Mouse (Mus musculus) liver, embryonic 13.5 days (tissue): ENCODE data around the gene Hspa4. TPM values are rescaled to one million over a fixed set of nuclear protein-coding genes. Genes with fewer than 3 reads are reported as not detected.
"Not testable (repeated sequence)": the region's sequence is repeated elsewhere in the genome, so short reads cannot be mapped to it uniquely, and the experiment has no call there.

Source experiments
- ATAC-seq: fragments of 200-750 bp; cut with Nextera tagmentation; 2 replicates; pipeline ENCODE4 v1.8.0; 2017; ENCODE audit warnings: low read depth, mild to moderate bottlenecking, moderate number of reproducible peaks, moderate library complexity
- DNase-seq: peaks from one replicate; pipeline ENCODE4 v3.0.0; 2022
- H3K27ac ChIP-seq: fragments of 300-500 bp; sonication (generic); 2 replicates; pipeline ENCODE4 v1.5.1; 2015; ENCODE audit warnings: moderate library complexity, mild to moderate bottlenecking, inconsistent platforms
- H3K27me3 ChIP-seq: fragments of 300-500 bp; sonication (generic); 2 replicates; pipeline ENCODE4 v1.6.1; 2015; ENCODE audit warnings: mild to moderate bottlenecking, inconsistent platforms
- H3K36me3 ChIP-seq: fragments of 300-500 bp; sonication (generic); 2 replicates; pipeline ENCODE4 v1.6.1; 2015; ENCODE audit warnings: mild to moderate bottlenecking, inconsistent platforms
- H3K4me1 ChIP-seq: fragments of 300-500 bp; sonication (generic); replicated peaks from 2 replicates; pipeline ENCODE4 v1.6.1; 2015; ENCODE audit warnings: inconsistent platforms
- H3K4me2 ChIP-seq: fragments of 300-500 bp; sonication (generic); 2 replicates; pipeline ENCODE4 v1.6.1; 2015; ENCODE audit warnings: inconsistent platforms, mild to moderate bottlenecking, moderate library complexity
- H3K4me3 ChIP-seq: fragments of 300-500 bp; sonication (generic); replicated peaks from 2 replicates; pipeline ENCODE4 v1.5.1; 2015; ENCODE audit warnings: mild to moderate bottlenecking, inconsistent platforms
- H3K9ac ChIP-seq: fragments of 300-500 bp; sonication (generic); 2 replicates; pipeline ENCODE4 v1.6.1; 2015; ENCODE audit warnings: mild to moderate bottlenecking, inconsistent platforms
- H3K9me3 ChIP-seq: fragments of 300-500 bp; sonication (generic); replicated peaks from 2 replicates; pipeline ENCODE4 v1.6.1; 2016; ENCODE audit warnings: inconsistent platforms
- WGBS: fragments of 180-500 bp; shearing (Covaris S2); methylation state at CpG from one replicate; pipeline ENCODE4 v1.1.7; 2015; ENCODE audit not compliant: insufficient replicate concordance; 5-methylcytosine and 5-hydroxymethylcytosine counted together
- polyA plus RNA-seq: library from polyadenylated mRNA; unstranded; fragments of >200 nt; fragmentation: Nextera tagmentation; extraction: Ambion mirVana; gene quantifications from 2 replicates; pipeline ENCODE4 v1.2.1, GENCODE M21; 2015

Hspa4 gene
- polyA plus RNA-seq, 1 experiment from 2014 or later, result 67.8 TPM

GRCm38 (mm10) chr11:53330325-53330724 lies 30.1 kb upstream of the Hspa4 start:
- Histone ChIP-seq H3K4me2 (no peak overlapping the region), H3K36me3 (peaks cover 65% of the 10 kb centered on the region), H3K4me3 (no peak overlapping the region), H3K9ac (no peak overlapping the region), H3K27ac (no peak overlapping the region), H3K4me1 (peaks cover 16% of the 10 kb centered on the region), H3K27me3 (no peaks in the 10 kb centered on the region), H3K9me3 (no peaks in the 10 kb centered on the region)
- WGBS, result 42% methylated on average over 7 of the region's 7 CpGs
- ATAC-seq (no peak), DNase-seq (no peak)

GRCm38 (mm10) chr11:53324512-53324968 lies 24.3 kb upstream of the Hspa4 start, which contains the start of gene Zcchc10:
TSS of gene Zcchc10 (plus strand) at chr11:53324679.
- peaks cover 20% of the 10 kb centered on the region for H3K4me1 ChIP-seq
- peaks cover 27% of the 10 kb centered on the region for H3K36me3 ChIP-seq
- peak; percentile 87 for DNase-seq
- peak within 1 kb of the TSS; percentile 4; the same call in 1 of the 2 replicates for H3K27ac ChIP-seq
- WGBS, result under 1% methylated on average over 21 of the region's 21 CpGs
- peak; percentile 97 for ATAC-seq
- H3K9me3 ChIP-seq, result no peaks in the 10 kb centered on the region
- H3K27me3 ChIP-seq, result no peaks in the 10 kb centered on the region
- H3K9ac ChIP-seq, result peak within 1 kb of the TSS; percentile 80
- H3K4me2 ChIP-seq, result peak within 1 kb of the TSS; percentile 84
- peak within 1 kb of the TSS; percentile 76 for H3K4me3 ChIP-seq

- not testable (repeated sequence) for H3K4me1 ChIP-seq, H3K9ac ChIP-seq, H3K27me3 ChIP-seq, H3K36me3 ChIP-seq, H3K4me3 ChIP-seq, ATAC-seq, H3K4me2 ChIP-seq, DNase-seq, H3K27ac ChIP-seq, H3K9me3 ChIP-seq
- 84% methylated on average over 13 of the region's 13 CpGs for WGBS
Observed at GRCm38 (mm10) chr11:53319867-53320266, 19.6 kb upstream of the Hspa4 start.

GRCm38 (mm10) chr11:53318568-53318967 lies 18.3 kb upstream of the Hspa4 start:
- not testable (repeated sequence) for H3K4me1 ChIP-seq, H3K27me3 ChIP-seq, H3K36me3 ChIP-seq, H3K9ac ChIP-seq, H3K27ac ChIP-seq, DNase-seq, H3K4me3 ChIP-seq, ATAC-seq, H3K9me3 ChIP-seq, H3K4me2 ChIP-seq
- 79% methylated on average over 3 of the region's 3 CpGs for WGBS

GRCm38 (mm10) chr11:53318041-53318440 lies 17.8 kb upstream of the Hspa4 start:
- no peak overlapping the region for H3K4me3 ChIP-seq
- no peaks in the 10 kb centered on the region for H3K9me3 ChIP-seq
- 76% methylated on average over 7 of the region's 7 CpGs for WGBS
- no peak overlapping the region for H3K27ac ChIP-seq
- H3K9ac ChIP-seq, result no peak overlapping the region
- ATAC-seq, result no peak
- H3K4me1 ChIP-seq, result peaks cover 3% of the 10 kb centered on the region; the same call in 1 of the 2 replicates
- H3K4me2 ChIP-seq, result no peak overlapping the region
- H3K36me3 ChIP-seq, result no peaks in the 10 kb centered on the region
- H3K27me3 ChIP-seq, result no peaks in the 10 kb centered on the region
- no peak for DNase-seq

GRCm38 (mm10) chr11:53316996-53317395 lies 16.7 kb upstream of the Hspa4 start:
- Histone ChIP-seq H3K27ac (no peak overlapping the region), H3K36me3 (no peaks in the 10 kb centered on the region), H3K9ac (no peak overlapping the region), H3K4me2 (no peak overlapping the region), H3K9me3 (no peaks in the 10 kb centered on the region), H3K4me1 (peaks cover 3% of the 10 kb centered on the region; the same call in 1 of the 2 replicates), H3K27me3 (0 out of 2 replicates have a peak, but pooled peaks cover 3% of the 10 kb centered on the region), H3K4me3 (no peak overlapping the region)
- no peak for DNase-seq
- no peak for ATAC-seq
- WGBS, result 54% methylated on average over 6 of the region's 6 CpGs

GRCm38 (mm10) chr11:53314770-53315173 lies 14.5 kb upstream of the Hspa4 start:
- DNase-seq (no peak), ATAC-seq (no peak)
- Histone ChIP-seq H3K4me1 (peaks cover 3% of the 10 kb centered on the region; the same call in 1 of the 2 replicates), H3K27me3 (0 out of 2 replicates have a peak, but pooled peaks cover 3% of the 10 kb centered on the region), H3K27ac (no peak overlapping the region), H3K4me3 (no peak overlapping the region), H3K9me3 (no peaks in the 10 kb centered on the region), H3K4me2 (no peak overlapping the region), H3K9ac (no peak overlapping the region), H3K36me3 (no peaks in the 10 kb centered on the region)
- WGBS, result 14% methylated on average over 1 of the region's 1 CpGs

GRCm38 (mm10) chr11:53312823-53313222 lies 12.6 kb upstream of the Hspa4 start:
- not testable (repeated sequence) for H3K9ac ChIP-seq, H3K4me3 ChIP-seq, H3K36me3 ChIP-seq, H3K27me3 ChIP-seq, H3K27ac ChIP-seq, ATAC-seq, H3K9me3 ChIP-seq, DNase-seq, H3K4me2 ChIP-seq
- 22% methylated on average over 1 of the region's 1 CpGs for WGBS
- peaks cover 16% of the 10 kb centered on the region for H3K4me1 ChIP-seq

- H3K4me1 ChIP-seq, result peaks cover 17% of the 10 kb centered on the region
- 0 out of 2 replicates have a peak, but pooled peaks cover 3% of the 10 kb centered on the region for H3K27me3 ChIP-seq
- WGBS, result 48% methylated on average over 1 of the region's 1 CpGs
- no peak overlapping the region for H3K4me3 ChIP-seq
- ATAC-seq, result no peak
- no peaks in the 10 kb centered on the region for H3K9me3 ChIP-seq
- no peaks in the 10 kb centered on the region for H3K36me3 ChIP-seq
- no peak for DNase-seq
- no peak overlapping the region for H3K4me2 ChIP-seq
- H3K27ac ChIP-seq, result no peak overlapping the region
- H3K9ac ChIP-seq, result no peak overlapping the region
Observed at GRCm38 (mm10) chr11:53311385-53311784, 11.1 kb upstream of the Hspa4 start.

GRCm38 (mm10) chr11:53308884-53309310 lies 8.6 kb upstream of the Hspa4 start:
- Histone ChIP-seq H3K4me1 (peaks cover 14% of the 10 kb centered on the region; the same call in 1 of the 2 replicates), H3K36me3 (no peaks in the 10 kb centered on the region), H3K9me3 (no peaks in the 10 kb centered on the region), H3K4me2 (no peak overlapping the region), H3K9ac (no peak overlapping the region), H3K27ac (no peak overlapping the region), H3K4me3 (no peak overlapping the region), H3K27me3 (0 out of 2 replicates have a peak, but pooled peaks cover 3% of the 10 kb centered on the region)
- 64% methylated on average over 2 of the region's 2 CpGs for WGBS
- DNase-seq, result no peak
- no peak for ATAC-seq

- no peak overlapping the region for H3K4me3 ChIP-seq
- H3K4me2 ChIP-seq, result no peak overlapping the region
- DNase-seq (no peak), ATAC-seq (no peak)
- no peaks in the 10 kb centered on the region for H3K36me3 ChIP-seq
- H3K9ac ChIP-seq, result no peak overlapping the region
- H3K27me3 ChIP-seq, result 0 out of 2 replicates have a peak, but pooled peaks cover 3% of the 10 kb centered on the region
- H3K4me1 ChIP-seq, result peaks cover 14% of the 10 kb centered on the region; the same call in 1 of the 2 replicates
- H3K27ac ChIP-seq, result no peak overlapping the region
- H3K9me3 ChIP-seq, result no peaks in the 10 kb centered on the region
Observed at GRCm38 (mm10) chr11:53308251-53308864, 8.1 kb upstream of the Hspa4 start.
